Mouse (Mus musculus) bone marrow, adult 2 months (tissue): Measurements from ENCODE around the gene Colca2.

Experiments used
- CTCF ChIP-seq: fragments of 200-500 bp; IDR thresholded peaks from 2 replicates; pipeline ENCODE4 v1.5.1; 2011; ENCODE audit warnings: low read length, control low read depth; ENCODE audit not compliant: control insufficient read depth, insufficient read depth
- POLR2A ChIP-seq: fragments of 200-500 bp; IDR thresholded peaks from 2 replicates; pipeline ENCODE4 v1.6.1; 2011; ENCODE audit warnings: low read depth, mild to moderate bottlenecking, control low read depth, low read length, borderline replicate concordance; ENCODE audit not compliant: control insufficient read depth

DNA sequence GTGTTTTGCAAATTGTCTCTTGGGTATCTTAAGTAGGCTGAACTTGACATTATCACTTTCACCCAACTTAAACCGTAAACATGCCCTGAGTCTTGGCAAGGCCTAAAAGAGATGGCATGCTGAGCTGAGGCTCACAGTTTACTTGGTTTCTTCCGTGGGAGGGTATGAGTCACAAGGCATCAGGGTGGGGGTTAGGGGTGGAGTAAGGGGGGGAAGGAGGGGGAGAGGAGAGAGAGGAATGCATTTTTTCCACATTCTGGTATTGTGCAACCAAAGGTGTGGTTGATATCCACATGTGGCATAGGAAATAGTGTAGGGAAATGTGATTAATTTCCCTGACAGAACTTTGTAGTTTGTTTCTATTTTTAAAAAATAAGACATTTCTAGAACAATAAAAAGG lies 7.7 kb upstream of the Colca2 start:
- TF ChIP-seq POLR2A = no peak
- no peak for TF ChIP-seq CTCF
